Mouse (Mus musculus): ENCODE data around the gene Gdf15. TPM values are rescaled to one million over a fixed set of nuclear protein-coding genes. Genes with fewer than 3 reads are reported as not detected.
"Not testable (repeated sequence)": the region's sequence is repeated elsewhere in the genome, so short reads cannot be mapped to it uniquely, and the experiment has no call there.

Gdf15 gene
- polyA plus RNA-seq, 1 experiment from 2014 or later, result not detected

DNA sequence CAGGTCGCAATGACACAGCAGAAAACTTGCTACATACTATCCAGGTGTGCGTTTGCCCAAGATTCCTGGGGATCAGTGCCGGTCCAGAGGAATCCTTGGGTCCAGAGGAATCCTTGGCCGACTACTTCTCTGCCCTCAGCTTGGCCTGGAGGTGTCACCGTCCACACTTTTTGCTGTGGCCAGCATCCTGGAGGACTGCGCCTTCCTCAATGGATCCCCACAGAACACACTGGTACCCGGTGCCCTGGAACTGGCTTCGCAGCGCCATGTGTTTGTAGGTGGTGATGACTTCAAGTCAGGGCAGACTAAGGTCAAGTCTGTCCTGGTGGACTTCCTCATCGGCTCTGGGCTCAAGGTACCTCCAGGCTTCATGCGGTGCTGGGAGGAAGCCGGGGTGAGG, 36.4 kb downstream of the Gdf15 start:
- H3K27ac ChIP-seq, result no peak overlapping the region
- peaks cover 79% of the 10 kb centered on the region for H3K4me1 ChIP-seq
- H3K36me3 ChIP-seq, result peaks cover 68% of the 10 kb centered on the region
- H3K9me3 ChIP-seq (replicated peaks), result no peaks in the 10 kb centered on the region
- whole genome bisulfite sequencing, result 94% methylated on average over 12 of the region's 12 CpGs
- no peak for DNase-seq (ENCODE audit: low spot score)
- peak overlapping the region; percentile 78; the same call in 1 of the 2 replicates for H3K4me3 ChIP-seq
- H3K27me3 ChIP-seq (ENCODE audit: low read depth, poor library complexity, severe bottlenecking), result no peaks in the 10 kb centered on the region

DNA sequence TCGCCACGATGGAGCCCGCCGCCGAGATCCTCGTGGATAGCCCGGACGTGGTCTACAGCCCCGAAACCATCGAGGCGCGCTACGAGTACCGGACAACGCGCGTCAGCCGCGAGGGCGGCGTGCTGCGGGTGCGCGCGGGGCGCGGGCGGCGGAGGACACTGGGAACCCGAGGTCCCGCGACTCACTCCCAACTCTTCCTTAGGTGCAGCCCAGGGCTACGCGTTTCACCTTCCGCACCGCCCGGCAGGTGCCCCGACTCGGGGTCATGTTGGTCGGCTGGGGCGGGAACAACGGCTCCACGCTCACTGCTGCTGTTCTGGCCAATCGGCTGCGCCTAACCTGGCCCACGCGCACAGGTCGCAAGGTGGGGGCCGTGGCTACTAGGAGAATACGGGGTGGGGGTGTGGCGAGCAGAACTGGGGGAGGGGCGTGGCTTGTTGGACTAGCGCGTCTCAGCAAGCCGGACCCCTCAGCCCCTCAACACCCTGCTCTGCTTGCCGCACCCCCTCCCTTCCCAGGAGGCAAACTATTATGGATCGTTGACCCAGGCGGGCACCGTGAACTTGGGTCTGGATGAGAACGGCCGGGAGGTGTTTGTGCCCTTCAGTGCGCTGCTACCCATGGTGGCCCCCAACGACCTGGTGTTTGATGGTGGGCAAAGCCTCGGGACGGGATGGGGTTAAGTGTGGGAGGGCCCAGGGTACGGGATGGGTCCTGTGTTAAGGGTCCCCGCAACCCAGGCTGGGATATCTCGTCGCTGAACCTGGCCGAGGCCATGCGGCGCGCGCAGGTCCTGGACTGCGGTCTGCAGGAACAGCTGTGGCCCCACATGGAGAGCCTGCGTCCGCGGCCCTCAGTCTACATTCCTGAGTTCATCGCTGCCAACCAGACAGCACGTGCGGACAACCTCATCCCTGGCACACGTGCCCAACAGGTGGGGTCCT, 37.4 kb downstream of the Gdf15 start:
- Histone ChIP-seq H3K4me1 (peaks cover 69% of the 10 kb centered on the region), H3K9me3 (replicated peaks) (no peaks in the 10 kb centered on the region), H3K27ac (peak overlapping the region; percentile 88), H3K36me3 (peaks cover 72% of the 10 kb centered on the region), H3K27me3 (ENCODE audit: low read depth, poor library complexity, severe bottlenecking) (no peaks in the 10 kb centered on the region), H3K4me3 (peak overlapping the region; percentile 78)
- DNase-seq (ENCODE audit: low spot score), result peak; percentile 70
- WGBS, result 12% methylated on average over 82 of the region's 82 CpGs

DNA sequence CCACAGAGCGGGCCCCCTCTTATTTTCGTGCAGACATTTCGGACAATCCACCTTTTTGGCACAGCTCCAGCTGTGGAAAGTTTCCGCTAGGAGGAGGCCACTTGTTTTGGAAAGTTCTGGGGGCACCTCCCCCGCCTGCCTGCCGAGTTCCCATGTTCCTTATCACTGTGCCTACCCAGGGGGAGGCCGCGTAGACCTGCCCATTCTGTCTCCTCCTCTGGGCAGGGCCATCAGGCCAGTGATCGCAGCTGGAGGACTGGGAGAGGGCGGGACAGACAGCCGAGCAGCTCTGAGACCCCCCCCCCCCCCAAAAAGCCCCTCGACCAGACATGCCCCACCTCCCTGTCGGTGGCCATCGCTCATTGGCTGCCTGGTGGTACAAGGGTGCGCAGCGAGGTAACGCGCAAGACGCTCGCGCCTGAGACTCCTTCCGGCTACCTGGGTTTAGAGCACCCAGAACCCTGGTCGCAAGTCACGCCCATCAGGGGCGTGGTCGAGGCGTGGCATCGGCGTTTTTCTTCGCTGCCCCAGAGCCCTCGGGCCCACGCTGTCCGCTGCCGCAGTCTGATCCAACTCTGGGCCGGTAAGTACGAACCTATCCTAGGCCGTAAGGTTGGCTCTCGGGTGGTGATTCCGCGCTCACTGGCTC, 38.2 kb downstream of the Gdf15 start, which contains the start of gene Isyna1:
Gene Isyna1, plus strand, starts transcription at position 413 of the 649 bp plus-strand sequence.
- no peaks in the 10 kb centered on the region for H3K9me3 ChIP-seq (replicated peaks)
- under 1% methylated on average over 39 of the region's 40 CpGs for WGBS
- DNase-seq (ENCODE audit: low spot score), result peak; percentile 97
- H3K4me1 ChIP-seq, result peaks cover 61% of the 10 kb centered on the region
- H3K27ac ChIP-seq, result peak within 1 kb of the TSS; percentile 88
- H3K27me3 ChIP-seq (ENCODE audit: low read depth, poor library complexity, severe bottlenecking), result no peaks in the 10 kb centered on the region
- H3K4me3 ChIP-seq, result peak within 1 kb of the TSS; percentile 78
- peaks cover 72% of the 10 kb centered on the region for H3K36me3 ChIP-seq

DNA sequence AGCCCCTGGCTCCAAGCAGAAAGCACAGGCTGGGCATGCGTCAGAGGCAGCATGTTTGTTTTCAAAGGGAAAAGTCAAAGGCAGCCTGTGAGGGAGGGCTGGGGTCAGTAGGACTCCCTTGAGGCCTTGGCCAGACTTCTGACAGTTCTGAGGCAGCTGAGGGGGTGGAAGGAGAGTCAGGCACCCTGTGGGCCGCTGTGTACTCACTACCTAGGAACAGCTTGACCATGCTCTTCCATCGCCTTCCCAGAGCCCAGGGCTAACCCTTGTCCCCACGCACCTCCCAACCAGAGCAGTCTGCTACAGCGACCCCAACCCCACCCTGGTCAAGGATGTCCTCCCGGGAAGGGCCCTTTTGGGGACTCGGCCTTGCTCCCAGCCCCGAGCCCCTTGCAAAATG, 39.1 kb downstream of the Gdf15 start:
- Histone ChIP-seq H3K4me3 (peak overlapping the region; percentile 78; the same call in 1 of the 2 replicates), H3K4me1 (peaks cover 52% of the 10 kb centered on the region), H3K36me3 (peaks cover 71% of the 10 kb centered on the region), H3K27ac (peak overlapping the region; percentile 88), H3K9me3 (replicated peaks) (no peaks in the 10 kb centered on the region), H3K27me3 (ENCODE audit: low read depth, poor library complexity, severe bottlenecking) (no peaks in the 10 kb centered on the region)
- DNase-seq (ENCODE audit: low spot score), result peak; percentile 37
- WGBS, result 52% methylated on average over 8 of the region's 8 CpGs

DNA sequence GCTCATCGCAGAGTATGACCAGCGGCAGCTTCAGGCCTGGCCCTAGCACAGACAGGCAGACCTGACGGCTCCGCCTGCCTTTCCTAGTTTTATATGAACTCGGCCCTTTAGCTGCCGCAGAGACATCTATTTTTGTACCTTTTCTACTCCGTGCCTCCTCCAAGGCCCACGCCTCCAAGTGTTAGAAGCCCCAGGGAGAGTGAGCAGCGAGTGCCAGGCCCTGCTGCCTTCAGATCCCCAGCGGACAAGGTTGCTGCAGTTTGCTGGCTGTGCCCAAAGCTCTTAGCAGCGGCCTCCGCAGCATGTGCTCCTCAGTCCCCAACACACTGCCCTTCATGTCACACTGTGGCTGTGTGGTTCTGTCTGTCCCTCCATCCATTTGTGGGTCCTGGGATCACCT, 40.7 kb downstream of the Gdf15 start:
- DNase-seq (ENCODE audit: low spot score), result no peak
- H3K27ac ChIP-seq, result no peak overlapping the region
- H3K4me3 ChIP-seq, result no peak overlapping the region
- peaks cover 36% of the 10 kb centered on the region for H3K4me1 ChIP-seq
- peaks cover 70% of the 10 kb centered on the region for H3K36me3 ChIP-seq
- H3K9me3 ChIP-seq (replicated peaks), result no peaks in the 10 kb centered on the region
- 91% methylated on average over 12 of the region's 12 CpGs for WGBS
- H3K27me3 ChIP-seq (ENCODE audit: low read depth, poor library complexity, severe bottlenecking), result no peaks in the 10 kb centered on the region

DNA sequence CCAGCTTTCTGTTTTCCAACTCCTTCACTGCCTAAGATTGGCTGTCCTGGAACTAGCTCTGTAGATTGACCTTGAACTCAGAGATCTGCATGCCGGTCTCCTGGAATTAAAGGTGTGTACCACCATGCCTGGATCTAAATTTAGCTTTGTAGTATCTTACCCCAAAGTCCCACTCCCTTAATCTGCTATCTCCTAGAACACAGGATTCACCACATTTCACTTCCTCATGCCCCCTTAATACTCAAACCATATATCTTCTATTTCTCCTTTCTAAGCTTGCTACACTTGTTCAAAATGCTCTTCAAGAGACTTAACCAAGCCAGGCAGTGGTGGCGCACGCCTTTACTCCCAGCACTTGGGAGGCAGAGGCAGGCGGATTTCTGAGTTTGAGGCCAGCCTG, 44.3 kb downstream of the Gdf15 start:
- H3K9me3 ChIP-seq (replicated peaks); H3K27me3 ChIP-seq (ENCODE audit: low read depth, poor library complexity, severe bottlenecking); DNase-seq (ENCODE audit: low spot score); H3K4me1 ChIP-seq; H3K27ac ChIP-seq; H3K4me3 ChIP-seq: not testable (repeated sequence)
- WGBS, result 92% methylated on average over 4 of the region's 4 CpGs
- peaks cover 92% of the 10 kb centered on the region for H3K36me3 ChIP-seq

DNA sequence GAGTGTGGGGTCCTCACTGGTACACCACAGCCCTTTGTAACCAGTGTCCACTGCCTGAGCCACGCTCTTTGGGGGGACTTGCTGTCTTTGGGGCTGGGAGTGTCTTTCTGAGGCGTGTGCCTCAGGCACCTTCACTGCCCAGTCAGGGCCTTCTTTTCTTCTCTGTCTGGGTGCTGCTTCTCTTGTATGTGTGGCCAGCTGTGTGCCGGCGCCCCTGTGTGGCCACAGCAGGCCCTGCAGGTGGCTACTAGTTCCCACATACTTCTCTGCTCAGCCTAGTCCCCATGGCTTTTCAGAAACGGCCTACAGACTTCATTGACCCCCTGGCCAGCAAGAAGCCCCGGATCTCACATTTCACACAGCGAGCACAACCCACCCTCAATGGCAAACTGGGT, 47.0 kb downstream of the Gdf15 start:
- 48% methylated on average over 7 of the region's 7 CpGs for WGBS
- no peaks in the 10 kb centered on the region for H3K9me3 ChIP-seq (replicated peaks)
- DNase-seq (ENCODE audit: low spot score), result peak; percentile 61
- H3K27me3 ChIP-seq (ENCODE audit: low read depth, poor library complexity, severe bottlenecking), result no peaks in the 10 kb centered on the region
- peaks cover 98% of the 10 kb centered on the region for H3K36me3 ChIP-seq
- H3K27ac ChIP-seq, result no peak overlapping the region
- no peak overlapping the region for H3K4me3 ChIP-seq
- no peaks in the 10 kb centered on the region for H3K4me1 ChIP-seq

DNA sequence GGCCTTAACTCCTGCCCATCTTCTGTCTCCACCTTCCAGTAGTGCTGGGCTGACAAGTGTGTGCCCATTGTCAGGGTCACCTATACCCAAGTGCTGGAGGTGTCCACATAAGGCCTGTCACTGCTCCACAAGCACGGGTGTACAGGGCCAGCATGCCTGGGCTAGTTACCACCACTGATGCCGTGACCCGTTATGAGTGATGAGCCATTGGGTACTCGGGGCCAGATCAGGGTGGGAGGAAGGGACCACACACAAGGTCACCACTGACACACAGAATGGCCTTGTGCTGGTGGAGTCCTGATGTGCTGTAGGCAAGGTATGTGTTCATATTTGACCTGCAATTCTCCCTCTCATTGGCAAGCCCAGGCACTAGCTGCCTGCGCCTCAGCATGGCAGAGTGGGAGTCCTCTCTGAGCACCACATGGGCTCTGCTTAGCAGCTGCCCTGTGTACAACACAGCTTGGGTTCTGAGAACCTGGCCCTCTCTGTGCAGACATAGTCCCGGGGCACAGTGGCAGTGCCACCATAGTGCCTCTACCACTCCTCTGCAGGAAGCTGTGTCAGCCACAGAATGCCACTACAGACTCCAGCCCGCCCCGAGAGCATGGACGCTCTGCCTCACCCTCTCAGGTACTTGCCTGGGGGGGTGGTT, 47.5 kb downstream of the Gdf15 start:
- Histone ChIP-seq H3K36me3 (peaks cover 98% of the 10 kb centered on the region), H3K4me3 (no peak overlapping the region), H3K27me3 (ENCODE audit: low read depth, poor library complexity, severe bottlenecking) (no peaks in the 10 kb centered on the region), H3K9me3 (replicated peaks) (no peaks in the 10 kb centered on the region), H3K27ac (no peak overlapping the region), H3K4me1 (no peaks in the 10 kb centered on the region)
- no peak for DNase-seq (ENCODE audit: low spot score)
- WGBS, result 92% methylated on average over 9 of the region's 9 CpGs

DNA sequence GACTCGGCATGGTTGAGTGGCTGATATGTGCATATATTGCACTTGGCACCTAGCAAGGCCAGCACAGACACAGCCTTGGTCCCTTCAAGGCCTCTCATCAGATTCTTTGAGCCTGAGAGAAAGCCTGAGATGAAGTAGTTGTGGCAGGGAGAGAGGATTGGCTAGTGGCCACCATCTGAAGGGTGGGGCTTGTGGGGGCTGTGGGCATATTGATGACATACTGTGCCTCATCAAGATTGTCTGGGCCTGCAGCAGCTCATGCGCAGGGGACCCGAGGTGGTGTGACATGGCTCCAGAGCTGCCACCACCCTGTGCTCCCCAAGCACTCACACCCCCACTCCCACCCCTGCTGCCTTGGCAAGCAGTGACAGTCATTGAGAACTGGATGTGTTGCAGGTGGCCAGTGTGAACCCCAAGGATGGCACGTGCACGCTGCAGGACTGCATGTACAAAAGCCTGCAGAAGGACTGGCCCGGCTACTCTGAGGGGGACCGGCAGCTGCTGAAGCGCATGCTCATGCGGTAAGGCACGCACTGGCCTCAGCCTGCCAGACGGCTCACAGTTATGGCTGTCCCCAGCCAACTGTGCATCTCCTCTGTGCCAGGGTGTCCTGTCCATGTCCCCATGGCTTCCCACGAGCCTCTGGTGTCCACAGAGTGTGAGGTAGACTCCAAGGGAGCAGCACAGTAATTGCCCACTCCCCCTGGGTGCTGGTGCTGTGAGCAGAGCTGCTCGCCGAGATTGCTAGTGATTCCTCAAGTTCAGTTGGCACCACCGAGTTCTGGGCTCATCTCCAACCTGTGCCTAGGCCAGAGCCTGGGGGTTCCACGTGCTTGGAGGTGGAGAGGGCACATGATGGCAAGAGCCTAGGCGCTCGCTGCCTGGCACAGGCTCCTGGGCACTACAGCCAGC, 48.5 kb downstream of the Gdf15 start:
- H3K36me3 ChIP-seq, result peaks cover 95% of the 10 kb centered on the region
- no peaks in the 10 kb centered on the region for H3K9me3 ChIP-seq (replicated peaks)
- no peak overlapping the region for H3K4me3 ChIP-seq
- 95% methylated on average over 18 of the region's 18 CpGs for WGBS
- H3K27ac ChIP-seq, result 0 out of 2 replicates have a peak overlapping the region, but pooled peaks have one; percentile 1
- DNase-seq (ENCODE audit: low spot score), result no peak
- H3K4me1 ChIP-seq, result no peaks in the 10 kb centered on the region
- H3K27me3 ChIP-seq (ENCODE audit: low read depth, poor library complexity, severe bottlenecking), result no peaks in the 10 kb centered on the region

Other genes starting within 250 kb of the Gdf15 start
- 20.1 and 23.2 TPM in 2 replicates for gene Crtc1, start 192.9 kb downstream of the Gdf15 start, polyA plus RNA-seq (2016; fragmentation: Nextera tagmentation; extraction: Ambion mirVana)
- gene Klhl26, start 155.5 kb downstream of the Gdf15 start, polyA plus RNA-seq (2016; fragmentation: Nextera tagmentation; extraction: Ambion mirVana), result 24.1 and 29.0 TPM in 2 replicates
- 22.4 and 23.7 TPM in 2 replicates for gene Tmem59l, start 145.1 kb downstream of the Gdf15 start, polyA plus RNA-seq (2016; fragmentation: Nextera tagmentation; extraction: Ambion mirVana)
- 79.8 and 126 TPM in 2 replicates for gene Crlf1, start 139.3 kb downstream of the Gdf15 start, polyA plus RNA-seq (2016; fragmentation: Nextera tagmentation; extraction: Ambion mirVana)
- 126 and 143 TPM in 2 replicates for gene Rex1bd, start 125.7 kb downstream of the Gdf15 start, polyA plus RNA-seq (2016; fragmentation: Nextera tagmentation; extraction: Ambion mirVana)
- gene Uba52, start 121.7 kb downstream of the Gdf15 start, polyA plus RNA-seq (2016; fragmentation: Nextera tagmentation; extraction: Ambion mirVana), result 877 and 996 TPM in 2 replicates
- 297 and 310 TPM in 2 replicates for gene Fkbp8, start 104.7 kb downstream of the Gdf15 start, polyA plus RNA-seq (2016; fragmentation: Nextera tagmentation; extraction: Ambion mirVana)
- 45.4 and 46.6 TPM in 2 replicates for gene Kxd1, start 104.5 kb downstream of the Gdf15 start, polyA plus RNA-seq (2016; fragmentation: Nextera tagmentation; extraction: Ambion mirVana)
- 20.9 and 26.1 TPM in 2 replicates for gene Ell, start 93.0 kb downstream of the Gdf15 start, polyA plus RNA-seq (2016; fragmentation: Nextera tagmentation; extraction: Ambion mirVana)
- 214 and 225 TPM in 2 replicates for gene Isyna1, start 38.1 kb downstream of the Gdf15 start, polyA plus RNA-seq (2016; fragmentation: Nextera tagmentation; extraction: Ambion mirVana)
- gene Ssbp4, start 23.6 kb downstream of the Gdf15 start, polyA plus RNA-seq (2016; fragmentation: Nextera tagmentation; extraction: Ambion mirVana), result 164 and 182 TPM in 2 replicates
- 0.38 and 0.64 TPM in 2 replicates for gene Lrrc25, start 16.3 kb downstream of the Gdf15 start, polyA plus RNA-seq (2016; fragmentation: Nextera tagmentation; extraction: Ambion mirVana)
- 44.7 and 45.0 TPM in 2 replicates for gene Pgpep1, start 27.9 kb upstream of the Gdf15 start, polyA plus RNA-seq (2016; fragmentation: Nextera tagmentation; extraction: Ambion mirVana)
- 405 and 438 TPM in 2 replicates for gene Lsm4, start 40.8 kb upstream of the Gdf15 start, polyA plus RNA-seq (2016; fragmentation: Nextera tagmentation; extraction: Ambion mirVana)
- 69.0 and 80.6 TPM in 2 replicates for gene Jund, start 66.5 kb upstream of the Gdf15 start, polyA plus RNA-seq (2016; fragmentation: Nextera tagmentation; extraction: Ambion mirVana)
- gene Iqcn, start 71.0 kb upstream of the Gdf15 start, polyA plus RNA-seq (2016; fragmentation: Nextera tagmentation; extraction: Ambion mirVana), result not detected in 2 replicates
- gene Gm3336, start 86.1 kb upstream of the Gdf15 start, polyA plus RNA-seq (2016; fragmentation: Nextera tagmentation; extraction: Ambion mirVana), result not detected in 2 replicates
- gene Pde4c, start 91.3 kb upstream of the Gdf15 start, polyA plus RNA-seq (2016; fragmentation: Nextera tagmentation; extraction: Ambion mirVana), result 0.10 and 0.25 TPM in 2 replicates
- 7.1 and 10.8 TPM in 2 replicates for gene Rab3a, start 122.2 kb upstream of the Gdf15 start, polyA plus RNA-seq (2016; fragmentation: Nextera tagmentation; extraction: Ambion mirVana)
- gene Mpv17l2, start 128.5 kb upstream of the Gdf15 start, polyA plus RNA-seq (2016; fragmentation: Nextera tagmentation; extraction: Ambion mirVana), result 25.2 and 29.9 TPM in 2 replicates
- 92.7 and 100 TPM in 2 replicates for gene Pik3r2, start 144.3 kb upstream of the Gdf15 start, polyA plus RNA-seq (2016; fragmentation: Nextera tagmentation; extraction: Ambion mirVana)
- gene Mast3, start 172.6 kb upstream of the Gdf15 start, polyA plus RNA-seq (2016; fragmentation: Nextera tagmentation; extraction: Ambion mirVana), result 12.7 and 17.1 TPM in 2 replicates
- gene Il12rb1, start 176.0 kb upstream of the Gdf15 start, polyA plus RNA-seq (2016; fragmentation: Nextera tagmentation; extraction: Ambion mirVana), result not detected in 2 replicates
- gene Arrdc2, start 207.3 kb upstream of the Gdf15 start, polyA plus RNA-seq (2016; fragmentation: Nextera tagmentation; extraction: Ambion mirVana), result 4.4 and 5.0 TPM in 2 replicates
- 2.8 and 4.0 TPM in 2 replicates for gene Kcnn1, start 230.8 kb upstream of the Gdf15 start, polyA plus RNA-seq (2016; fragmentation: Nextera tagmentation; extraction: Ambion mirVana)
- 174 and 187 TPM in 2 replicates for gene Ccdc124, start 241.5 kb upstream of the Gdf15 start, polyA plus RNA-seq (2016; fragmentation: Nextera tagmentation; extraction: Ambion mirVana)